Mouse (Mus musculus): Measurements from ENCODE around the gene Dclre1c.

DNA sequence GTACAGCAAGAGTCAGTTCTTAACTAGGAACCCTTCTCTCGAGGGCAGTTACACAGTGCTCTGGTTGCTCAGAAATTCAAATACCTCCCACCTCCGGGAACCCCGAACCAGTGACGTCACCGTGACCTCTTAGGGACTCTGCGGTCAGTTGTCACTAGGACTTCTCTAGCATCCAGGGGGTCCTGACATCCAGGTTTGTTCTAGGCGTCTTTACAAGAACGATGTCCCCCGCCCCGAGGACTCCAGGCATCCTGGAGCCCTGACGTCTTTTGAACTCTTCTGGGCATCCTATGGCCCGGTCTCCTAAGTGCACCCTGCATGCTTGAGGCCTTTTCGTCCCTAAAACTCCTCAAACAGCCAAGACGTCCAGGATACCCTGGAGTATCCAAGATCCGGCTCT lies 88.1 kb downstream of the Dclre1c start:
- TF ChIP-seq POLR2AphosphoS2 (IDR thresholded peaks at IDR 0.05; ENCODE audit: insufficient read length, low read depth) (no peak), POLR2A (IDR thresholded peaks at IDR 0.05; ENCODE audit: insufficient read length, low read depth) (no peak), USF1 (IDR thresholded peaks at IDR 0.05; ENCODE audit: low read depth) (no peak), MYOG (IDR thresholded peaks at IDR 0.05; ENCODE audit: control insufficient read depth in 1 of 3, insufficient read depth in 1 of 3, insufficient read length in 2 of 3, low read depth in 2 of 3) (no peak), TCF12 (IDR thresholded peaks at IDR 0.05; ENCODE audit: insufficient read depth, poor library complexity, severe bottlenecking) (no peak), MAX (IDR thresholded peaks at IDR 0.05; ENCODE audit: low read depth) (no peak), CEBPB (IDR thresholded peaks at IDR 0.05; ENCODE audit: insufficient read depth, poor library complexity, severe bottlenecking) (no peak), MYOD1 (IDR thresholded peaks at IDR 0.05; ENCODE audit: control insufficient read depth in 1 of 3, insufficient read length in 2 of 3, low read depth in 2 of 3) (no peak), E2F4 (IDR thresholded peaks at IDR 0.05; ENCODE audit: insufficient read depth) (no peak), TCF3 (IDR thresholded peaks at IDR 0.05; ENCODE audit: insufficient read length, low read depth) (no peak), SRF (IDR thresholded peaks at IDR 0.05; ENCODE audit: control insufficient read depth, insufficient read length, low read depth) (no peak)
